Mouse (Mus musculus) small intestine, adult 2 months (tissue): ENCODE measurements at regions not wholly inside any gene's neighbourhood (a gene's known extent, or its start where the extent isn't known, plus 50 kb on each side); places are given as distances from the start of the nearest gene placed in this dataset.

Experiments used
- CTCF ChIP-seq: fragments of 200-500 bp; IDR thresholded peaks from 2 replicates; pipeline ENCODE4 v1.5.1; 2012; ENCODE audit warnings: low read depth, mild to moderate bottlenecking, control low read depth, inconsistent platforms, low read length, moderate library complexity, mixed read lengths; ENCODE audit not compliant: insufficient replicate concordance, insufficient read length; ENCODE audit errors: extremely low read depth
- POLR2A ChIP-seq: fragments of 200-500 bp; IDR thresholded peaks from 2 replicates; pipeline ENCODE4 v1.6.1; 2012; ENCODE audit warnings: low read depth, mild to moderate bottlenecking, control low read depth, inconsistent platforms, low read length, moderate library complexity

DNA sequence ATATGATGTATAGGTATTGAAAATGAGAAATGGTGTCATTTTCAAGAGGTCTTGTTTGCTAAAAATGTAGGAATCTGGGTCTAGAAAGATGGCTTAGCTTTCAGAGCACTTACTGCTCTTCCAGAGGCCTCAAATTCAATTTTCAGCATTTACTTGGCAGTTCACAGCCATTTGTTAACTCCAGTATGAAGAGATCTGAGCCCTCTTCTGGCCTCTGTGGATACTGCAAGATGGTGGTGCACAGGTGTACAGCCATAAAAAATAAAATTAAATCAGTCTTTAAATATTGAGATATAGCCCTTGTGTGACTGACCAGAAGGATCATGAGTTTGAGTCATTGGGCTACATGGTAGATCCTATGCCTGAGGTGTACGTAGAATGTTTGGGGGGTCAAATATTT is 173.1 kb downstream of the S1pr1 start:
- TF ChIP-seq CTCF (no peak), POLR2A (no peak)
